Mouse (Mus musculus): ENCODE measurements around the gene Ptbp2. TPM values are rescaled to one million over a fixed set of nuclear protein-coding genes. Genes with fewer than 3 reads are reported as not detected.

The Ptbp2 gene
- polyA plus RNA-seq, 1 experiment from 2014 or later, result 294 TPM

Small RNAs within 50 kb of the gene (microRNA-seq; reads per million reads assigned to microRNA genes)
- gene Gm24744, result not detected
